Mouse (Mus musculus): Measurements from ENCODE around the gene Ccdc24. TPM values are rescaled to one million over a fixed set of nuclear protein-coding genes. Genes with fewer than 3 reads are reported as not detected.

The Ccdc24 gene
- polyA plus RNA-seq, 2 experiments: 1.8 to 15.1 TPM

DNA sequence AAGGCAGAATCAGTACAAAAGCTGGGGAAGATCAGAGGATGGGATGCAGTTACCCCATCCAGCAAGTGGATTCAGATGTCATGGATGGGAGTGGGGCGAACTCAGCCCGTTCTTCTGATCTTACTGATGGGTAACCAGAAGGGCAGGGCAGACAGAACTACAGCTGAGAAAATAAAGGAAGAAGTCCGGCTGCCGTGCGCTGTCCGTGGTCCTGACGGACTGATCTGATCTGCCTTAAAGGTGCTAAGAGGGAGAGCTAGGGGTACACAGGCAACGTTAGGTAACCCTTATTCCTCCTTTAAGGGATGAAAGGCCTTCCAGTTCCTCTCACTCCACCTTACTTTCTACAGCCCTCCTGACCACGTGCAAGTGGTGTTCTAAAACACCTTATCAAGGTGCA lies 21.0 kb upstream of the Ccdc24 start:
- Histone ChIP-seq H3K4me2 (replicated peaks; ENCODE audit: low read depth, low read length, severe bottlenecking) (no peak overlapping the region), H3K27ac (replicated peaks; ENCODE audit: low read depth, low read length) (no peak overlapping the region), H3K4me3 (replicated peaks; ENCODE audit: low read length) (no peak overlapping the region), H3K9me3 (ENCODE audit: control insufficient read depth, low read length) (no peaks in the 10 kb centered on the region), H3K36me3 (ENCODE audit: control insufficient read depth, insufficient read depth, low read length) (peaks cover 49% of the 10 kb centered on the region), H3K27me3 (ENCODE audit: control insufficient read depth, insufficient read depth, low read length) (no peaks in the 10 kb centered on the region), H3K4me1 (ENCODE audit: control insufficient read depth, insufficient read depth, low read length) (peaks cover 6% of the 10 kb centered on the region; the same call in 1 of the 2 replicates), H3K9ac (ENCODE audit: low read depth, low read length, severe bottlenecking) (no peak overlapping the region)
- peak; percentile 79 for DNase-seq (ENCODE audit: low spot score)
- no peak for TF ChIP-seq POLR2A (IDR thresholded peaks at IDR 0.05; ENCODE audit: borderline replicate concordance, extremely low read depth, insufficient read depth, insufficient read length)
- WGBS: 26% methylated on average over 9 of the region's 9 CpGs
- no peak for ATAC-seq (ENCODE audit: low FRiP score, low read depth)

DNA sequence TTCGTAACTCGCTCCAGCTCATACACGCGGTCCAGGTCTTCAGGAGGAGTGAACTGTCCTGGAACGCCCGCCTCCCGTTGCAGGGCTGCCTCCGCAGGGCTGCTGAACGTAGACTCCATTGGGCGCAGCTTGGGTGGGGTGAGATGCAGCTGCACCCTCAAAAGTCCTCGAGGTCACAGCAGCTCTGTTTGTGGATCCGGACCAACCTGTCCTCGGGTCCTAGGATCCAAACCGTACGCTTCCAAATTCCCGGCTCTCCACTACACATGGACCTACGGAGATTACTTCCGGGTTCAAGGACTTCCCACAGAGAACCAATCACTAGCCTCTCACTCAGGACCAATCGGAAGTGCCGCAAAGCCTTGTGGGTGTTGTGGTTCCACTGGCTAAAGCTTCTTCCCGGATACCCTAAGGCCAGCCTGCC lies 19.4 kb upstream of the Ccdc24 start, which contains the start of gene Dph2:
TSS of gene Dph2 (minus strand) at position 295 of the 424 bp plus-strand sequence.
- no peak within 1 kb of the TSS for H3K27ac ChIP-seq (replicated peaks; ENCODE audit: low read depth, low read length)
- H3K36me3 ChIP-seq (ENCODE audit: control insufficient read depth, insufficient read depth, low read length): peaks cover 36% of the 10 kb centered on the region
- peak; percentile 85 for ATAC-seq (ENCODE audit: low FRiP score, low read depth)
- peak within 1 kb of the TSS; percentile 40 for H3K9ac ChIP-seq (ENCODE audit: low read depth, low read length, severe bottlenecking)
- H3K27me3 ChIP-seq (ENCODE audit: control insufficient read depth, insufficient read depth, low read length): no peaks in the 10 kb centered on the region
- peak within 1 kb of the TSS; percentile 56 for H3K4me3 ChIP-seq (replicated peaks; ENCODE audit: low read length)
- under 1% methylated on average over 21 of the region's 21 CpGs for WGBS
- no peaks in the 10 kb centered on the region for H3K9me3 ChIP-seq (ENCODE audit: control insufficient read depth, low read length)
- peaks cover 6% of the 10 kb centered on the region; the same call in 1 of the 2 replicates for H3K4me1 ChIP-seq (ENCODE audit: control insufficient read depth, insufficient read depth, low read length)
- DNase-seq (ENCODE audit: low spot score): peak; percentile 94
- peak within 1 kb of the TSS; percentile 64 for H3K4me2 ChIP-seq (replicated peaks; ENCODE audit: low read depth, low read length, severe bottlenecking)
- no peak for TF ChIP-seq POLR2A (IDR thresholded peaks at IDR 0.05; ENCODE audit: borderline replicate concordance, extremely low read depth, insufficient read depth, insufficient read length)

DNA sequence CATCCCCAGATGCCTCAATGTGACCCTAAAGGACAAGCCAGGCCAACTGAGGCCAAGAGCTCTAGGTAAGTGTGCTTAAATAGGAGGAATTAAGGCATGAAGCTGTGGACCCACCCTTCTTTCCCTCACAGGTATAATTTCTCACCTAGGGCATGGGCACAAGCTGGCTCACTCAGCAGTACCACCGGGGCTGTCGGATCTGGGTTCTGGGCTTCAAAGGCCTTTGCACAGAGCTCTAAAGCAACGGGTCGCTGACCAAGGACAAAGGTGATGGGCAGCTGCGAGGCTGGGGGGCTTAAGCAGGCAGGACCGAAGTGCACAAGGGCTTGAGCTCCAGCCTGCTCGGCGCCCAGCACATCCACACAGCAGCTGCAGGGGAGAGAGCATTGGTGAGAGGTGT lies 18.4 kb upstream of the Ccdc24 start:
- Histone ChIP-seq H3K9ac (ENCODE audit: low read depth, low read length, severe bottlenecking) (no peak overlapping the region), H3K36me3 (ENCODE audit: control insufficient read depth, insufficient read depth, low read length) (peaks cover 30% of the 10 kb centered on the region), H3K27ac (replicated peaks; ENCODE audit: low read depth, low read length) (no peak overlapping the region), H3K4me3 (replicated peaks; ENCODE audit: low read length) (peak overlapping the region; percentile 56; the same call in 1 of the 2 replicates), H3K9me3 (ENCODE audit: control insufficient read depth, low read length) (no peaks in the 10 kb centered on the region), H3K27me3 (ENCODE audit: control insufficient read depth, insufficient read depth, low read length) (no peaks in the 10 kb centered on the region), H3K4me2 (replicated peaks; ENCODE audit: low read depth, low read length, severe bottlenecking) (peak overlapping the region; percentile 64; the same call in 1 of the 2 replicates), H3K4me1 (ENCODE audit: control insufficient read depth, insufficient read depth, low read length) (peaks cover 13% of the 10 kb centered on the region)
- WGBS: 85% methylated on average over 8 of the region's 8 CpGs
- ATAC-seq (ENCODE audit: low FRiP score, low read depth) (no peak), DNase-seq (ENCODE audit: low spot score) (no peak)
- no peak for TF ChIP-seq POLR2A (IDR thresholded peaks at IDR 0.05; ENCODE audit: borderline replicate concordance, extremely low read depth, insufficient read depth, insufficient read length)

DNA sequence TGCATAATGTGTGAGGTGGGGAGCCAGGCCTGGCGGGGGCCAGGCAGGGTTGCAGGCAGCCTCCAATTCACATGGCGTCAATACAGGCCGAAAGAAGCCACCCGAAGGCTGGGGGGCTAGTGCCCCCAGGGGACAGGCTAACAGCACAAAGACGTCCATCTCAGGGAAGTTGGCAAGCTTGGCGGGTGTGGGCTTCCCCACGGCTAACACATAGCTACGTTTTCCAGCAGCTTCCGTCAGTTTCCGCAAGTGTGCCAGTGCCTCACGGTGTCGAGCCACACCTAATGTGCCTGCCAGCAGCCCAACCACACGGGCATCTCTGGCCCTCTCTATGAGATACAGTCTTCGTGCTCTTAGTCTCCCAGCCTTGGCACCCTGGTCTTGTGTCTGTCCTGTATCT lies 17.7 kb upstream of the Ccdc24 start:
- Histone ChIP-seq H3K4me2 (replicated peaks; ENCODE audit: low read depth, low read length, severe bottlenecking) (no peak overlapping the region), H3K9me3 (ENCODE audit: control insufficient read depth, low read length) (no peaks in the 10 kb centered on the region), H3K27me3 (ENCODE audit: control insufficient read depth, insufficient read depth, low read length) (no peaks in the 10 kb centered on the region), H3K4me3 (replicated peaks; ENCODE audit: low read length) (no peak overlapping the region), H3K36me3 (ENCODE audit: control insufficient read depth, insufficient read depth, low read length) (peaks cover 32% of the 10 kb centered on the region), H3K9ac (ENCODE audit: low read depth, low read length, severe bottlenecking) (no peak overlapping the region), H3K27ac (replicated peaks; ENCODE audit: low read depth, low read length) (no peak overlapping the region), H3K4me1 (ENCODE audit: control insufficient read depth, insufficient read depth, low read length) (peaks cover 13% of the 10 kb centered on the region)
- ATAC-seq (ENCODE audit: low FRiP score, low read depth) (no peak), DNase-seq (ENCODE audit: low spot score) (no peak)
- 89% methylated on average over 14 of the region's 14 CpGs for WGBS
- no peak for TF ChIP-seq POLR2A (IDR thresholded peaks at IDR 0.05; ENCODE audit: borderline replicate concordance, extremely low read depth, insufficient read depth, insufficient read length)

DNA sequence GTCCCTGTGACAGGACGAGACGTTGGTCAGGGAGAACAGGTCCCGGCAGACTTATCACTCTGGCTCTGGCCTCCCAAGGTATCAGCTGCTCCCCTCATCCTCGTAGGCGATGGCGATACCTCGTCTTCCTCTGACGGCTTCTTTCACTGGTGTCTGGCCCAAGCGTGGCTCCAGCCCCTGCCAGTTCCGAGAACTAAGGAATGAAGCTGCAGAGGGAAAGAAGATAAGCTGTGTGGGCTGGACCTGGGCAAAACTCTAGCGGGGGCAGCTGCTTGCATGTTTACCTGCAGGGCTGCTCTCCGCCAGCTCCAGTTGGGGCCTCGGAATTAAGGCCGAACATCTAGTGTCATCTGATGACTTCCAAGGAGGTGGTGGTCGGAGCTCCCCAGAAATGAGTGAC lies 17.1 kb upstream of the Ccdc24 start:
- H3K27me3 ChIP-seq (ENCODE audit: control insufficient read depth, insufficient read depth, low read length): no peaks in the 10 kb centered on the region
- no peak for DNase-seq (ENCODE audit: low spot score)
- H3K27ac ChIP-seq (replicated peaks; ENCODE audit: low read depth, low read length): no peak overlapping the region
- H3K4me3 ChIP-seq (replicated peaks; ENCODE audit: low read length): no peak overlapping the region
- TF ChIP-seq POLR2A (IDR thresholded peaks at IDR 0.05; ENCODE audit: borderline replicate concordance, extremely low read depth, insufficient read depth, insufficient read length): no peak
- no peak overlapping the region for H3K4me2 ChIP-seq (replicated peaks; ENCODE audit: low read depth, low read length, severe bottlenecking)
- H3K9ac ChIP-seq (ENCODE audit: low read depth, low read length, severe bottlenecking): no peak overlapping the region
- ATAC-seq (ENCODE audit: low FRiP score, low read depth): no peak
- H3K4me1 ChIP-seq (ENCODE audit: control insufficient read depth, insufficient read depth, low read length): peaks cover 13% of the 10 kb centered on the region
- WGBS: 92% methylated on average over 15 of the region's 15 CpGs
- peaks cover 34% of the 10 kb centered on the region for H3K36me3 ChIP-seq (ENCODE audit: control insufficient read depth, insufficient read depth, low read length)
- no peaks in the 10 kb centered on the region for H3K9me3 ChIP-seq (ENCODE audit: control insufficient read depth, low read length)

DNA sequence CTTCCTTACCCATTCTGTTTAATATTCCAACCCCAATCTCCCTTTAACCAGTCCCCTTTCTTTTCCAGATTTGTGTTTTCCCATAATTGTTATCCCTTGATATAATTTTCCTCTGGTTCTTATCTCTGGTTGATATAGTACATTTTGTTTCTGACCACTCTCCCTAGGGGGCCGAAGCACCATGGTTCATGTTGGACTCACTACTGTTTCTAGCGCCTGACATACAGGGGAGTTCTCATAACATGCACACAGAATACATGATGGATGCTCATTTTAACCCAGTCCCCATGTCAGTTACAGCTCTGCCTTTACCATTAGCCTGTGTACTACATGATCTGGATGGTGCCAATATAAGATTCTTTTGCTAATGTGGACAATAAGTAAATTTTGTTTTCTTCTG lies 15.6 kb upstream of the Ccdc24 start:
- no peak overlapping the region for H3K9ac ChIP-seq (ENCODE audit: low read depth, low read length, severe bottlenecking)
- H3K36me3 ChIP-seq (ENCODE audit: control insufficient read depth, insufficient read depth, low read length): peaks cover 33% of the 10 kb centered on the region
- no peak overlapping the region for H3K4me3 ChIP-seq (replicated peaks; ENCODE audit: low read length)
- 78% methylated on average over 2 of the region's 2 CpGs for WGBS
- H3K4me1 ChIP-seq (ENCODE audit: control insufficient read depth, insufficient read depth, low read length): peaks cover 13% of the 10 kb centered on the region
- no peak overlapping the region for H3K27ac ChIP-seq (replicated peaks; ENCODE audit: low read depth, low read length)
- no peak for ATAC-seq (ENCODE audit: low FRiP score, low read depth)
- H3K9me3 ChIP-seq (ENCODE audit: control insufficient read depth, low read length): no peaks in the 10 kb centered on the region
- H3K27me3 ChIP-seq (ENCODE audit: control insufficient read depth, insufficient read depth, low read length): no peaks in the 10 kb centered on the region
- no peak for DNase-seq (ENCODE audit: low spot score)
- H3K4me2 ChIP-seq (replicated peaks; ENCODE audit: low read depth, low read length, severe bottlenecking): no peak overlapping the region
- TF ChIP-seq POLR2A (IDR thresholded peaks at IDR 0.05; ENCODE audit: borderline replicate concordance, extremely low read depth, insufficient read depth, insufficient read length): no peak

All from limb, embryonic 14.5 days (tissue).